Mouse (Mus musculus): ENCODE data around the gene Cyp4f39.

- TF ChIP-seq CTCF (IDR thresholded peaks at IDR 0.05) (peak; percentile 94), EP300 (IDR thresholded peaks at IDR 0.05) (no peak)
Observed at GRCm38 (mm10) chr17:32528408-32529337, 76.2 kb downstream of the Cyp4f39 start.

Measured in lung, postnatal 0 days (tissue).